Mouse (Mus musculus): Measurements from ENCODE around the gene Gm10134. TPM values are rescaled to one million over a fixed set of nuclear protein-coding genes. Genes with fewer than 3 reads are reported as not detected.

The Gm10134 gene
- total and polyA plus RNA-seq, 3 experiments = not detected

DNA sequence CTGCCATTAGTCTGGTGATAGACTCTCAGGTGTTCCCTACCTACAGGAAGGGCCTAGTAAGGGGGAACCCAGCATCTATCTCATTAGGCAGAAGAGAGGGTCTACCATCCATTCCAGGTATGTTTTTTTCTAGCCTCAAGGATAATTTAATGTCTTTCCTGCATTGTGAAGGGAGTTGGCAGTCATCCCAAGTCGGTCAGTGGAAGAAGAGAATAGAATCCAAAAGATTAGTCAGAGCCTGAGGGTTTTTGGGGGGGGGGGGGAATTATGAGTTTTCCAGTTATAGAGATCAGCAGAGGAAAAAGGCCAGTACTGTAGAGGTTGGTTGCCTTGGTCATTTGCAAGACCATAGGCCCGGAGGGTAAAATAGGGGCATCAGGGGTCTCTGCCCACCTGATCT, 11.4 kb upstream of the Gm10134 start:
- peaks cover 4% of the 10 kb centered on the region for H3K9me3 ChIP-seq (replicated peaks; ENCODE audit: low read length)
- no peaks in the 10 kb centered on the region for H3K36me3 ChIP-seq (replicated peaks in 1 of 2; ENCODE audit: control insufficient read depth in 1 of 2, insufficient read depth in 1 of 2, low read length in 1 of 2)
- no peak for TF ChIP-seq ZNF384 (IDR thresholded peaks at IDR 0.05; ENCODE audit: low read depth, low read length)
- TF ChIP-seq NELFE (IDR thresholded peaks at IDR 0.05; ENCODE audit: low read depth, low read length) = no peak
- TF ChIP-seq SMC3 (IDR thresholded peaks at IDR 0.05; ENCODE audit: low read depth, low read length) = no peak
- no peak for TF ChIP-seq USF2 (conservative IDR thresholded peaks at IDR 0.05; ENCODE audit: low read depth, low read length)
- TF ChIP-seq RCOR1 (conservative IDR thresholded peaks at IDR 0.05; ENCODE audit: low read depth, low read length) = no peak
- TF ChIP-seq CHD1 (IDR thresholded peaks at IDR 0.05; ENCODE audit: low read depth, low read length) = no peak
- no peak for TF ChIP-seq MYC (IDR thresholded peaks at IDR 0.05; ENCODE audit: low read depth, low read length)
- no peak for TF ChIP-seq KAT2A (IDR thresholded peaks at IDR 0.05; ENCODE audit: insufficient replicate concordance, low read length)
- no peak for TF ChIP-seq USF1 (IDR thresholded peaks at IDR 0.05; ENCODE audit: low read depth, low read length)
- TF ChIP-seq JUN (IDR thresholded peaks at IDR 0.05; ENCODE audit: insufficient read depth, low read depth, low read length) = no peak
- TF ChIP-seq IRF4 (IDR thresholded peaks at IDR 0.05; ENCODE audit: low read depth, low read length) = no peak
- no peak for TF ChIP-seq MAZ (IDR thresholded peaks at IDR 0.05; ENCODE audit: low read depth, low read length)
- no peak for TF ChIP-seq POLR2AphosphoS2 (IDR thresholded peaks at IDR 0.05; ENCODE audit: low read depth, low read length)
- TF ChIP-seq ETS1 (conservative IDR thresholded peaks at IDR 0.05; ENCODE audit: low read depth, low read length) = no peak
- H3K9ac ChIP-seq (ENCODE audit: insufficient read depth, low read depth) = peak overlapping the region; percentile 37; the same call in 1 of the 2 replicates
- H3K4me3 ChIP-seq (replicated peaks in 1 of 3; ENCODE audit: low read depth in 2 of 3, low read length in 2 of 3, poor library complexity in 1 of 3) = peak overlapping the region in 1 of 3 experiments; percentile 37
- H3K27me3 ChIP-seq (replicated peaks) = peaks cover 29% of the 10 kb centered on the region
- dilution Hi-C loops (cut with MboI; ENCODE audit: extremely low pct_ligation_motif_present, extremely low pct_unique_long_range_greater_than_20kb, low sequenced_read_pairs) (no loop called here), in situ Hi-C loops (cut with MboI; ENCODE audit: low pct_ligation_motif_present, low pct_unique_long_range_greater_than_20kb, low sequenced_read_pairs) (no loop called here)
- H3K79me2 ChIP-seq (replicated peaks; ENCODE audit: control insufficient read depth, extremely low read depth, insufficient read depth, poor library complexity, severe bottlenecking) = no peaks in the 10 kb centered on the region
- no peak for DNase-seq (ENCODE audit: extremely low read depth)
- no peak overlapping the region for H3K27ac ChIP-seq (ENCODE audit: insufficient read depth, low read depth)
- H3K4me2 ChIP-seq (ENCODE audit: insufficient read depth, low read depth, poor library complexity, severe bottlenecking) = peak overlapping the region; percentile 84; the same call in 1 of the 2 replicates
- H3K4me1 ChIP-seq (ENCODE audit: control insufficient read depth in 1 of 2, insufficient read depth in 2 of 2) = peaks cover 0 to 15% of the 10 kb centered on the region in 2 experiments; a peak in 2 of 4 replicates

DNA sequence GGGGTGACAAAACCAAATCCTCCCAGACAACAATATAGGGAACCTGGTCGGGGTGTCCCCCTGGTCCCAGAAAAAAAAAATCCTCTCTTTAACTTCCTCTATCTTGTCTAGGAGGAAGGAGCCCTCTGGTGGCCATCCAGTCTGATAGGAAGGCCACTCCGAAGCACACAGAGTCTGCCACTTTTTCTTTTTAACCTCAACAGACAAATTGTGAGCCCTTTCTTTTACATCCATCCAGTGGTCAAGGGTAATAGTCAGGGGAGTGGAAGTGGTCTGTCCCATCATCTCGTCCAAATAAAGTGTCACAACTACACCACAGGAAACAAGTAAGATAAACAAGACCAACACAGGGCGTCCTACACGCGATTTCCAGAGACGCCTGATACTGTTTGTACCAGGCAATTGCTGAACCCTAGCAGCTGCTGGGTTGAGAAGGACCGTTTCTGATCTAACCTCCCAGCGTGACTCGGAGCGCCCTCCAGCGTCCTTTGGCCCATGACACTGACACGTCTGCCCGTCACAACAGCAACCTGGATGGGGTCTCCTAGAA, 10.6 kb upstream of the Gm10134 start:
- no peak overlapping the region for H3K27ac ChIP-seq (ENCODE audit: insufficient read depth, low read depth)
- H3K9ac ChIP-seq (ENCODE audit: insufficient read depth, low read depth) = peak overlapping the region; percentile 50
- peaks cover 0 to 15% of the 10 kb centered on the region in 2 experiments; a peak in 2 of 4 replicates for H3K4me1 ChIP-seq (ENCODE audit: control insufficient read depth in 1 of 2, insufficient read depth in 2 of 2)
- H3K27me3 ChIP-seq (replicated peaks) = peaks cover 37% of the 10 kb centered on the region
- peak overlapping the region; percentile 37 to 60 (median 53) for H3K4me3 ChIP-seq (replicated peaks in 1 of 3; ENCODE audit: low read depth in 2 of 3, low read length in 2 of 3, poor library complexity in 1 of 3)
- no peaks in the 10 kb centered on the region for H3K79me2 ChIP-seq (replicated peaks; ENCODE audit: control insufficient read depth, extremely low read depth, insufficient read depth, poor library complexity, severe bottlenecking)
- peak; percentile 74 for DNase-seq (ENCODE audit: extremely low read depth)
- dilution Hi-C loops (cut with MboI; ENCODE audit: extremely low pct_ligation_motif_present, extremely low pct_unique_long_range_greater_than_20kb, low sequenced_read_pairs) (no loop called here), in situ Hi-C loops (cut with MboI; ENCODE audit: low pct_ligation_motif_present, low pct_unique_long_range_greater_than_20kb, low sequenced_read_pairs) (no loop called here)
- peaks cover 4% of the 10 kb centered on the region for H3K9me3 ChIP-seq (replicated peaks; ENCODE audit: low read length)
- peak overlapping the region; percentile 84 for H3K4me2 ChIP-seq (ENCODE audit: insufficient read depth, low read depth, poor library complexity, severe bottlenecking)
- no peaks in the 10 kb centered on the region for H3K36me3 ChIP-seq (replicated peaks in 1 of 2; ENCODE audit: control insufficient read depth in 1 of 2, insufficient read depth in 1 of 2, low read length in 1 of 2)
- no peak for TF ChIP-seq BHLHE40 (IDR thresholded peaks at IDR 0.05; ENCODE audit: low read depth, low read length)
- TF ChIP-seq CTCF (conservative IDR thresholded peaks at IDR 0.05 in 1 of 2, IDR thresholded peaks at IDR 0.05 in 1 of 2; ENCODE audit: low read depth in 2 of 2, low read length in 2 of 2) = peak; percentile 38 to 73; a peak in 3 of 4 replicates
- no peak for TF ChIP-seq NRF1 (IDR thresholded peaks at IDR 0.05; ENCODE audit: low read depth, low read length)
- no peak for TF ChIP-seq ZC3H11A (IDR thresholded peaks at IDR 0.05; ENCODE audit: low read depth, low read length)
- TF ChIP-seq NELFE (IDR thresholded peaks at IDR 0.05; ENCODE audit: low read depth, low read length) = peak; percentile 48; the same call in 1 of the 2 replicates
- no peak for TF ChIP-seq USF2 (conservative IDR thresholded peaks at IDR 0.05; ENCODE audit: low read depth, low read length)
- no peak for TF ChIP-seq MAFK (IDR thresholded peaks at IDR 0.05; ENCODE audit: insufficient replicate concordance, low read length)
- no peak for TF ChIP-seq ZKSCAN1 (IDR thresholded peaks at IDR 0.05; ENCODE audit: borderline replicate concordance, low read depth, low read length)
- TF ChIP-seq RAD21 (IDR thresholded peaks at IDR 0.05; ENCODE audit: low read depth, low read length) = peak; percentile 22
- TF ChIP-seq MEF2A (IDR thresholded peaks at IDR 0.05; ENCODE audit: borderline replicate concordance, low read depth, low read length) = peak; percentile 57; the same call in 1 of the 2 replicates
- peak; percentile 59 for TF ChIP-seq CHD2 (IDR thresholded peaks at IDR 0.05; ENCODE audit: low read length)
- no peak for TF ChIP-seq GABPA (IDR thresholded peaks at IDR 0.05; ENCODE audit: insufficient replicate concordance, low read depth, low read length)
- 0 out of 2 replicates have a peak, but pooled peaks have one; percentile 31 for TF ChIP-seq IRF4 (IDR thresholded peaks at IDR 0.05; ENCODE audit: low read depth, low read length)
- no peak for TF ChIP-seq E2F4 (IDR thresholded peaks at IDR 0.05; ENCODE audit: insufficient replicate concordance, low read depth, low read length)
- no peak for TF ChIP-seq JUN (IDR thresholded peaks at IDR 0.05; ENCODE audit: insufficient read depth, low read depth, low read length)
- TF ChIP-seq USF1 (IDR thresholded peaks at IDR 0.05; ENCODE audit: low read depth, low read length) = no peak
- TF ChIP-seq TBP (conservative IDR thresholded peaks at IDR 0.05; ENCODE audit: low read depth, low read length) = no peak
- no peak for TF ChIP-seq PAX5 (IDR thresholded peaks at IDR 0.05; ENCODE audit: low read length)
- peak; percentile 94 for TF ChIP-seq ZNF384 (IDR thresholded peaks at IDR 0.05; ENCODE audit: low read depth, low read length)
- no peak for TF ChIP-seq KAT2A (IDR thresholded peaks at IDR 0.05; ENCODE audit: insufficient replicate concordance, low read length)
- TF ChIP-seq RCOR1 (conservative IDR thresholded peaks at IDR 0.05; ENCODE audit: low read depth, low read length) = no peak
- TF ChIP-seq MYC (IDR thresholded peaks at IDR 0.05; ENCODE audit: low read depth, low read length) = 0 out of 2 replicates have a peak, but pooled peaks have one; percentile 21
- TF ChIP-seq SIN3A (IDR thresholded peaks at IDR 0.05; ENCODE audit: low read length) = 0 out of 2 replicates have a peak, but pooled peaks have one; percentile 38
- peak; percentile 68; the same call in 1 of the 2 replicates for TF ChIP-seq MAZ (IDR thresholded peaks at IDR 0.05; ENCODE audit: low read depth, low read length)
- no peak for TF ChIP-seq POLR2AphosphoS2 (IDR thresholded peaks at IDR 0.05; ENCODE audit: low read depth, low read length)
